Mouse (Mus musculus) frontal cortex, adult 2 months (tissue): ENCODE data around the gene Hoxa5. TPM values are rescaled to one million over a fixed set of nuclear protein-coding genes. Genes with fewer than 3 reads are reported as not detected.

Experiments used
- DNase-seq, 2 experiments: peaks; one replicate each; pipeline ENCODE4 v3.0.0; 2022; ENCODE audit warnings: low spot score in 1 of 2; ENCODE audit errors: extremely low spot score in 1 of 2
- polyA plus RNA-seq: library from polyadenylated mRNA; depleted of rRNA; stranded (reverse); fragments of >200 nt; gene quantifications from 2 replicates; pipeline ENCODE4 v1.2.3, GENCODE M21; 2012

Hoxa5 gene
- polyA plus RNA-seq, 1 experiment, result not detected

DNA sequence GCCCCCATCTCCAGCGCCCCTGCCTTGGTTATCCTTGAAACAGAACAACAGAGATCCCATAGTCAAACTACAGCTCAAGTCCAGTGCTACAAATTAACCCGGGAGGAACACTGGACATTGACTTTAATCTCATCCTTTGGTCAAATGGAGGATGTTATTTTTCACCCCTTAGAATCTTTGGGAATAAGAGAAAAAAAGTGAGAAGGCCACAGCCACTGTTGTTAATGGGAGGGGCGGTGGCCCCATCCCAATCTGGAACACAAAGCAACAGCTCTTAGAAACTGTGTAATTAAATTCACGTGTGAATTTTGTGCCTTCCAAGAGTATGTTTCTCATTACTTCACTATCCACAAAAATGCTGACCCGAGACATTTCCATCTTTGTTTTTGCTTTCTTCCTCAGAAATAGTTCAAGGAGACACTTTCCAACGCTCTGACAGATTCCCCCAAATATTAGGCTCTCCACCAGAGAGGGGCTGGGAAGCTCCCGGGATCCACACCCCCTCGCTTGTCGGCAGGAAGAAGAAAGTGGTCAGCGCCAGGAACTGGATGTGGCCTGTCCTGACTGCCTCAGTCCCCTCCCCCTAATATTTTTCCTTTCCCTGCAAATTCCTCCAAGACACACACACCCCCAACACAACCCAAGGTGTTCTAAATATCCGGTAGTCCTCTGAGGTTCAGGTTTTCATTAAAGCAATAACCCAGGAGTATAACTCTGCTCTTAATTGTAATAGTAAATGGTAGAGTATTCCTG, 23.3 kb upstream of the Hoxa5 start:
- no peak for DNase-seq

DNA sequence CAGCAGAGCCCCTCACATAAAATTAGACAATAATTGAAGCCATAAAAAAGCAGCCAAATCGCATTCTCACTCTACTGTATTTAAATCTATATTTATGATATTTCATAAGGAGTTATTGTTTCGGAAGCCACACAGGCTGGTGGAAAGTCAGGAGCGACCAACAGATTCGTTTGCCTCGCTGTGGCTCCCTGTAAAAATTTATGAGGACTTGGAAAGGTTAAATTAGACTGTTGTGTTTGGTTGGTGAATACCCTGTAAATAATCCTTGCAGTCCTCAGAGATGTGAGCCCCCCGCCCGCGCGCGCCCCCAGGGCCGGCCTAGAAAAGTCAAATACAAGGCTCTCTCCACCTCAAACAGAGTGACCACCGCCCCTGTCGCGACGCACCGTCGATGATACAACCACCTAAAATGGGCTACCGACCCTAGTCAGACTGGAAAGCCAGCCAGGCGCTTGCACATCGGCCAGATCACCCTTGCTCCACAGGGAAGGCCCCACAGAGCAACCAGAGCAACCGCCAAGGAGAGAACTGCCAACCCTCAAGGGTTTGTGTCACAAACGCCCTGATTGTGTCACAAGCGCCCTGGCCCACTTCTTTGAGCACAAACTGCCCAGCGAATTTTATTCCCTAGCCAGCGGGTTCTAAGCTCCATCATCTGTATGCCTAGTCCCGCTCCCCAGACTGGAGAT, 22.3 kb upstream of the Hoxa5 start:
- DNase-seq, result no peak

DNA sequence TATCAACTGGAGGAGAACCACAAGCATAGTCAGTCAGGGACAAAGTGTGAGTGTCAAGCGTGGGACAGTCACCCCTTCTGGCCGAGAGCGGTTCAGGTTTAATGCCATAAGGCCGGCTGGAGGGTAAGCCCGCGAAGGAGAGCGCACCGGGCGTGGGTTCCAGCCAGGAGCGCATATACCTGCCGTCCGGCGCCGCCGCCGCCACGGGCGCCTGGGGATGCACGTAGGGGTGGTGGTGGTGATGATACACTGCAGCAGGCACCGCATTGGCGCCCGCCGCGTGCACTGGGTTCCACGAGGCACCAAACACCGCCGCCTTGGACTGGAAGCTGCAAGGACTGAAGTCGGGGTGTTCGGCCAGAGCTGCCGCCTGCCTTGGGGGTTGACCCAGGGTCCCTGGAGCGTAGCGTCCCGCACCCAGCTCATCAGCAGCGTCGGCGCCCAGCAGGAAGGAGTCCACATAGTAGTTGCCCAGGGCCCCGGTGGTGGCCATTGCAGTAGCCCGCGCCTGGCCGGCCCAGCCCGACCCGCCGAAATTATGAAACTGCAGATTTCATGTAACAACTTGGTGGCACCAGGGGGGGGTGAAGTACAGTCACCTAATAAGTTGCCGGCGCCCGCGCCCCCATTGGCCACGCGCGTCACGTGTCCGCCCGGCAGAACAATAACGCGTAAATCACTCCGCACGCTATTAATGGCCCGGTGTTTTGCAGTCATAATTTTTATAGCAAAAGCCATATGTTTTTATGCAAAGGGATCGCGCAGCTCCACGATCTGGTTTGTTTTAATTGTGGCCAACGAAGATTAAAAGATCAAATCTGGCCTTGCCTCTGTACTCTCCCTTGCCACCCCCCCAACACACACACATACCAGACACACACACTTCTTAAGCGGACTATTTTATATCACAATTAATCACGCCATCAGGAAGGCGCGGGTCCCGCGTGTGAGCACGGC, 21.5 kb upstream of the Hoxa5 start:
- DNase-seq, result no peak

DNA sequence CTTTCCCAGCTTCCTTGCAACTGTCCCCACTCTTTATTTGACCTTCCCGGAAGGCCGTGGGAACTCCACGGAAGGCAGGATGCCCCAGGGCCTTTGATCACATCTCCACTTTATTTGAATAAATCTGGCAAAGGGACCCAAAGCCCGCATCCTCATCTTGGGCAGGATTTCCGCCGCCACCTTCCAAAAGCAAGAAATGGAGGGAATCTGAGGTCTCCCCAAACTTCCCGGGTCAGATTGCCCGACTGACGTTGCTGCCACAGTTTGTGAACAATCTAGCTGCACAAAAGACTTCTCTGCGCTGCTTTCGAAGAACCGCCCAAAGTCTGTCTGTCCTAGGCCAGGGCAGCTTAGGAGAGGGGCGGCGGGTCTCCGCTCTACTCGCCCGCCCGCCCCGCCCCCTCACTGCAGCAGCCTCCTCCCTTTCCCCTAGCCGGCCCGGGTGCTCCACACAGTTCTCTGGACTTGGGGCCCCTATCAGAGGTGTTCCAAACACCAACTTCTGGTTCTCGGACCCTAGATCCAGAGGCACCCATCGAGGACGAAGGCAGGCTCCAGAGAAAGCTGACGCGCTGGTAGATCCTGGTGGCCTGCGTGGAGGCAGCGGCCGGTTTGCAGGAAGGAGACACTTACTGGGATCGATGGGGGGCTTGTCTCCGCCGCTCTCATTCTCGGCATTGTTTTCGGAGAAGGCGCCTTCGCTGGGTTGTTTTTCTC, 20.7 kb upstream of the Hoxa5 start:
- no peak for DNase-seq

DNA sequence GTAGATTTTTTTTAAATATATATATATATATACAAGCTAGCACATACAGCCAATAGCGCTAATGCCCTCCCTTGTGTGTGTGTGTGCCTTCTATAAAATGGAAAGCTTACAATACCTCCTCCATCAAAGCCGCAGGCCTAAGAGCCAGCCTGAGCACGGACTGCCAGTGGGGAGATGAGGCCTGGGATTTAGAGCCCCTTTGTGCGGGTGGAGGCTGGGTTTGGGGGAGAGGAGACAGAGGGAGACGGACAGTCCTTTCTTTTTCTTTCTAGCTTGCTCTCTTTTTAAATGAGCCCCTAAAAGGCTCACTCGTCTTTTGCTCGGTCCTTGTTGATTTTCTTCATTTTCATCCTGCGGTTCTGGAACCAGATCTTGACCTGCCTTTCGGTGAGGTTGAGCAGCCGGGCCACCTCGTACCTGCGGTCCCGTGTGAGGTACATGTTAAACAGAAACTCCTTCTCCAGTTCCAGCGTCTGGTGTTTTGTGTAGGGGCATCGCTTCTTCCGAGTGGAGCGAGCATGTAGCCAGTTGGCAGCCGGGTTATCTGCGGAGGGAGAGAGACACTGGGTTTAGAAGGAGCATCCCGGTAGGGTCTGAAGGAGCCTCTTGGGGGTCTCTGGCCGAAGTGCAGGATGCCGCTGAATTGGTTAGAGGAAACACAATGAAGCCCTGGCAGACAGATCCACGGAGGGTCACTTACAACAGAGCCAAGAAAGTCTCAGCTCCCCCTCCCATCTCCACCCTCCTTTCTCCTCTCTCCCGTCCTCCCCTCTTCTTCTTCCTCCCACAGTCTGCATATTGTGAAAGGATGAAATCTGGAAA, 19.8 kb upstream of the Hoxa5 start:
- DNase-seq, result no peak

DNA sequence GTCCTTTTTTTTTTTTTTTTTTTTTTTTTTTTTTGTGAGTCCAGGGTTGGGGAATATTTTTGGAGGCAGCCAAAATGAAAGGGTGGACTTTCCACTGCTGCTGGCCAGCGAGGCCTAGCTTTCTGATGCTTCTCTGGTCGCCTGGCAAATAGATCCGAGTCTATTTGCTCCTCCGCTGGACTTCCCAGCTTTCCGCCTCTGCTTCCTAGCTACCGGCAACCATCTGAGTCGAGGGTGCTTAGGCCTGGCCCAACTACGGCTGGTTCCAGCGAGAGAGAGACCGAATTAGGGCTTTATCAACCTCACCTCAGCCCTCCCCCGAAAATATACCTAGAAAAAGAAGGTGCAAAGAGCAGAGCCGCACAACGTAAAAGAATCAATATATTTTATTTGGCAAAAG, 18.3 kb upstream of the Hoxa5 start:
- no peak for DNase-seq

DNA sequence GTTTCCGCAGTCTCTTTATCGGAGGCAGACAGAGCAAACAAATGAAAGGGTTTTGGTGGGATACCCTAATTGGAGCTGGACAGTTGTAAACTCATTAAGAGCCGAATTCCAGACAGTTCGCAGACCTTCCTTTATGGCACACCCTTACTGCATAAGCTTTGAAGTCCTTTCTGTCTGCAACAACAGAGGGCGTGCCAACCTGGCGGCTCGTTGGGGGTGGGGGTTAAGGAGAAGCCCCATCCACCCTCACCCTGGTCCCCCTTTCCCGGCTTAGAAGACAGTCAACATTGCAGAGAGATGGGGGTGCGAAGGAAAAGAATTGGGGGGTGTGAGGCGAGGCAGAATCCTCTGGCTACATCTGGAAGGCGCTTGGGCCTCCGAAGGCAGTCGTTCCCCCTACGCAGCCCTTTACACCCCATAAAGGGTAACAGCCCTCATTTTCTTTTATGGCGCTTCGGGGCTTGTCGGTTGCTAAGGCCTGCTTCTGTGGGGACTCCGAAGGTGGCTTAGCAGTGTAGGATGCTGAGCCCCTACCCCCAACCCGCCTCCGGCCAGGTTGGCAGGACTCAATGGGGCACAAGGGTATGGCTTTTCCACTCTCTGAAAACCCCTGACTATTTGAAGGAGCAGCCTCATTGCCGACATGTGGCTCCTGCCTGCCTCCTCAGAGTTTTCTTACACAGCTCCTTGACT, 17.8 kb upstream of the Hoxa5 start:
- DNase-seq, result no peak

DNA sequence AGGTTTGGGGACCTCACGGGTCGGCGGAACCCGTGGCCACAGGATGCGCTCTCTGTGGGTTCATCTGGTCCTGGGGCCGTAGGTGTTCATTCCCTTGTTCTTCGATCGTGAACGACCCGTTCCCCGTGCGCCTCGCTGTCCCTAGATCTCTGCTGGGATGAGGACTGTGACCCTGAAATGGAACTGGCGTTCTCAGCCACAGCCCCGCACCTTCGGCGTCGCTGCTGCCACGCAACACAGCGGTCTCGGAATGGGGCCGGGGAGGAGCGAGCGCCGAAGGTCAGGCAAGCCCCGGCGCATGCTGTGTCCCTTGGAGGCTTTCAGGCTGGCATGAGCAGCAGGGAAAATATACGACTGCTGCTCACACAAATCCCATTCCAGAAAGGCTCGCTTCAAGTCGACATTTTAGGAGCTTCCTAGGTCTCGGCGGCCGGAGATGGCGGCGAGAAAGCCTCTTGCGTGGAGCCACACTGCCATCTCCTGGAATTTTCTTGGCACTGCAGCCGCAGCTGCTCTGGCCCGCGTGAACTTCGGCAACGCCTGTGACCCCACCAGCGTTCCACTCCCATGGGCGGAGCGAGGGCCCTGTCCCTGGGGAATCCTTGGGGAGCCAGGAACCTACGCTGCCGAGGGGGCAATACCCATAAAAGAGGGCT, 17.1 kb upstream of the Hoxa5 start, which contains the start of gene Hoxa7:
TSS of gene Hoxa7 (minus strand) at position 518 of the 656 bp plus-strand sequence.
- peak; percentile 42 to 86 for DNase-seq

DNA sequence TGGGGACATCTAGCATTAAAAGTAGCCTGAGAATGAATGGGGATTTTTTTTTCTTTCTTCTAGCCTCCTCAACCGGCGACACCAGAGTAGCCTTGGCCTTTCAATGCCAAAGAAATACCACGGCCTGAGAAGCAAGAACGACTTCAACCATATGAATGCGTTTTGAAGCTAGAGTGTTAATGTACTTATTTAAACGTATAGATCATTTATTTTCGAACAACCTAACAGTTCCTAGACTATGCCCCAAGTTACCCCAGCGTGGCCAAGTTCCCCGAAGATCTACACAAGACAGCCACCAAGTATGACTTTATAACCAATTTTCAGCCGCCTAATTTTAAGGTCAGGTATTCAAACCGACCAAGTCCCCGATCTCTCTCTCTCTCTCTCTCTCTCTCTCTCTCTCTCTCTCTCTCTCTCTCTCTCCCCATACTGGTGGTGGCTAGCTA, 16.5 kb upstream of the Hoxa5 start:
- DNase-seq, result no peak

DNA sequence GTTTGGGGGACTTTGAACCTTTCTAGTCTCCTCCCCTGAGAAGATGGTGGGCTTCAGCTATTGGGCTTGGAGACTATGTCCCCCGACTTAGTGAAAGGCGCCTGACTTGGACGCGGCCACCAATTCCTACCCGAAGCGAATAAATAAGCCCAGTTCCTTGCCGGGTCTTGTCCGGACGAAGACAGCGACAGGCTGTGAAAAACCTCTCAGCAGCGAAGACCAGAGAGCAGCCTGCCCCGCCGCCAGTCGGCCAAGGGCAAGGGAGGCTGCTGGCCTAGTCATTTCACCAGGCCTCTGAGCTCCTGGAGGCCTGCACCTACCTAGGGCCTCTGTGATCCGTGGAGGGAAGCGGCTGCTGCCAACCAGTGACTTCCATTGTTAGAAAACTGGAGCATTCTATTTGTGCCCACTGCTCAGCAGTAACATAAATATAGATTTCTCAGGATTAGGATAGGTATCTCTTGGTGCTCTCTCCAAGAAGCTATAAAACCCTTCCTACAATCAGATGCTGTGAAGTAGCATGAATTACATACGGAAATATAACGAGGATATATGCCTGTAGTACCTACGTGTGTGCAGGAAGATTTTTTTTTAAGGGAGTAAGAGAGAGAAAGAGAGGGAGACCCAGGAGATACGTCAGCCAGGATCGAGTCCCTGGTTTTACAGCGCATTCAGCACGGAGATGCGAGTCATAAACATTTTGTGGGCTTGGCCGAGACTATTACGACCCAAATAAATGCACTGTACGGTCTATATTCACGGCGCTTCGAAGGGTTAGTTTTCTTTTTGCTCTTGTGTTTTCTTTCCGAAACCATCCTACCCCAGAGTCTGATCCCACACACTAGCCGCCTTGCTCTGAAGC, 15.8 kb upstream of the Hoxa5 start:
- DNase-seq, result no peak

DNA sequence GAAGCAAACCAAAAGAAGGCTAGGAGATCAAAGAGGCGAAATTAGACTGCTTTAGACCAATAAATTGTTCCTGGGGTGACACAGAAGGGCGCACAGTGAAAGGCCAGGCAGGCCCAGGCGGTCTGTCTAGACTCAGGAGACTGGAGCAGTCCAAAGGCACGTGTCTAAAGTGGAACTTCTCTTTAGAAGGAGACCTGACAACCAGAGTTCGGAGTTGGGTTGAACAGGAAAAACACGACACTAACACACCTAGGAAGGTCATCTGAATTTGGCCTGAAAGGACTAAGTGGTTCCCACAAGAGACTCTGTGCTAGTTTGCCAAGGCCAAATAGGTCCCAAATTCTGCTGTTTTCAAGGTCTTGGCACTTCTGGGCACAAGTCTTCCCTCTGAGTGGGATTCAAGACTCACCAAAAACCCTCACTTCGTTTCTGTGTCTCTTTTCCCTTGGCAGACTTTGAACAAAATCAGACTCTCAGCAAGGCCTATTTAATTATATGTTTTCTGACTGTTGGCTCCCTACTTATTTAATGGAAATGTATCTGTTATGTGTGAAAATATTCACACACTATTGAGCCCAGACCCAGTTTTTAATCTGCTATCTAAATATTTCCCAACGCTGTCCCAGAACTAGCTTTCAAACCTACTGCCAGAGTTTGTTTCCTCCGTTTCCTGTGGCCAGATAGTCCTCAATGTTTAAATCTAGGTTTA, 15.0 kb upstream of the Hoxa5 start:
- no peak for DNase-seq

DNA sequence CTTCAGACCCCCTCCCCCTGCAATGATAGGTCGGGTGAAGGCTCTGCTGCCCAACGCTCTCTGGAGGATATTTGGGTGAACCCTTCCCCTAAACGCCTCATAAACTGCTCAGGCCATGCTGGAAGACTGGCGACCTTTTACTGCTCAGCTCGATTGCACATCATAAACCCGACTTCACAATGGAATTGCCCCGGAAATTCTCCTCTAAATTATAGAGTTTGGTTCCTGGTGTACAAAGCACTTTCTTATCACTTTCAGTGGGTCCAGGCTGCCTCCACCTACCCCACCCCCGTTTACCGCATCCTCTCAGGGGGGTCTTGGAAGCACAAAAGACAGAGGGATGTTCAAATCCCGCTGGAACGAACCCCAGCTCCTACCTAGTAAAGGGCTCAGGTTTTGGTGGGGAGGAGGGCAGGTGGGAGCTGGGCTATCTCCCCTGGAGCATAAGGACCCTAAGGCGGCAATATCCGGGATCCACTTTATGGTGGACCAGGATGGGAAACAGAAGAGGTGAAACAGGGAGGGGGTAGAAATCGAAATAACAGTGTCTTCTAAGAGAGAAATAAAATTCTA, 14.3 kb upstream of the Hoxa5 start:
- no peak for DNase-seq

DNA sequence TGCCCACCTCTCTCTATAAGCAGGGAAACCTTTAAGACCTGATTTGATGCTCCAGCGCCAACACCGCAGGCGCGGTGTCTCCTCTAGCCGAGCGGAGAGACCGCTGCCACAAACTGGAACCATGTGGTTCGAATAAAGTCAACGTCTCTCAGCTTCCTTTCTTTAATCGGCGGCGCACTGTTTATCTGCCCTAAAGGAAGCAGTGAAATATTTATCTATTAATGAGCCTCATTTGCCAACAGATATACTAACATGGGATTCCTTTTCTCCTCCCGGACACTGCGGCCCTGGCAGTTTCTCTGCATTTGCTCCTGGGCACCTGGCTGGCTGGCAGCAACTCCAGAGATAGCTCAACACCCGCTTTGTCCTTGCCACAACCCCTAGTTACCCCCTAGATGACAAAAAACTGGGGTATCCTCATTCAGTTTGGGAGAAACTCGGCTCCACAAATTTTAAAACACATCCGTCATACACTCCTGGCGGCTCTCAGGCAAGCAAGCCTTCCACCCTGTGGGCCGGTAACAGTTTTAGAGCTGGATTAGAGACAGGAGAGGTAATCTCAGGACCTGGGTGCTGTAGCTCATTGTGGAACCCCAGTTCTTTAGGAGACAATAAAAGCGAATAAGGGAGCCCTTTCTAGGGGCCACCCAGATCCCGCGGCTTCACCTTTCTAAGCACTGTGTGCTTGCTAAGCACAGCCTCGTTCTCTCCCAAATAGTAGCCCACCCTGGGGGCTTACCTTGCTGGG, 13.7 kb upstream of the Hoxa5 start:
- no peak for DNase-seq

DNA sequence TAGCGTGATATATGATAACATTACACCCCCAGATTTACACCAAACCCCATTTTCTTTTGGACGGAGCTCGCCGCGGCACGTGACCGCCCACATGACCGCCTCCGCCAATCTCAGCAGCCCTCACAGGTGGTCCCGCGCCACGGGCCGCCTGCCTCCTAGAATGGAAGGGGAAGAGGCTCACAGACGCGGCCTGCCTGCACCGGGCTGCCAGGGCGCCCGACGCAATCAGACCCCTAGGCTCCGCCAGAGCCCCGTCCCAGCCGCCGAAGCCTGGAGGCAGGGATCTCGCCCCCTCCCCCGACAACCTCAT, 13.0 kb upstream of the Hoxa5 start:
- no peak for DNase-seq

DNA sequence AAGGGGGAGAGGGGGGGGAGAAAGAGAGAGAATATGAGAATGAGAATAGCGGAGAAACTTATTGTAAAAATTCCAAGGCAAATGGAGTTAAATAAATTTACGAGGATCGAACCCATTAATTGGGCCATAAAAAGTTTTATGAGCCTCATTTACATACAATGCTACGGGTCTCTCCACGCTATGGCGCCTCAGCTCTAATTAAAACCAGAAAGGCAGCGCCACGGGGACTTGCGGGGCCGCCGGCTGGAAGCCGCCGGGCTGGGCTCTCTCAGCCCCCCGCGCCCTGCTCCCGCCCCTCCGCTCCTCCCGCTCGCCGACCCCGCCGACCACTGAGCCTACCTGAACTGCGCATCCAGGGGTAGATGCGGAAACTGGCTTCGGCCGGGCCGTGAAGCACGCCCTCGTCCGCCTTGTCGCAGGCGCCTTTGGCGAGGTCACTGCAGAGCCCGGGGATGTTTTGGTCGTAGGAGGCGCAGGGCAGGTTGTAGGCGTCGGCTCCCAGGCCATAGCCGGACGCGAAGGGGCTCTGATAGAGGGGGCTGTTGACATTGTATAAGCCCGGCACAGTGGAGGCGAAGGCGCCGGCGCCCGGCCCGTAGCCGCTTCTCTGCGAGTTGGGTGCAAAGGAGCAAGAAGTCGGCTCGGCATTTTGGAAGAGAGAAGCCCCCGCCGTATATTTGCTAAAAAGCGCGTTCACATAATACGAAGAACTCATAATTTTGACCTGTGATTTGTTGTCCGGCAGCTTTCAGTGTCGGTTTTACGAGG, 12.5 kb upstream of the Hoxa5 start:
- DNase-seq, result no peak
